Mouse (Mus musculus) lung, postnatal 0 days (tissue): ENCODE data around the gene Nudt16l1. TPM values are rescaled to one million over a fixed set of nuclear protein-coding genes. Genes with fewer than 3 reads are reported as not detected.

ENCODE experiments used
- ATAC-seq: fragments of 200-750 bp; cut with Nextera tagmentation; 2 replicates; pipeline ENCODE4 v1.8.0; 2017; ENCODE audit warnings: moderate library complexity
- DNase-seq: peaks from one replicate; pipeline ENCODE4 v3.0.0-alpha.2; 2016; ENCODE audit warnings: low spot score
- H3K27ac ChIP-seq: fragments of 300-500 bp; sonication (generic); 2 replicates; pipeline ENCODE4 v1.5.1; 2014; ENCODE audit warnings: antibody characterized with exemption, mild to moderate bottlenecking, low read length, mixed read lengths
- H3K27me3 ChIP-seq: fragments of 300-500 bp; sonication (generic); replicated peaks from 2 replicates; pipeline ENCODE4 v1.6.1; 2014; ENCODE audit warnings: low read length, mixed read lengths; ENCODE audit not compliant: insufficient read depth
- H3K36me3 ChIP-seq: fragments of 300-500 bp; sonication (generic); 2 replicates; pipeline ENCODE4 v1.6.1; 2014; ENCODE audit warnings: low read length, mixed read lengths; ENCODE audit not compliant: insufficient read depth
- H3K4me1 ChIP-seq: fragments of 300-500 bp; sonication (generic); 2 replicates; pipeline ENCODE4 v1.6.1; 2014; ENCODE audit warnings: antibody characterized with exemption, low read depth, low read length, mixed read lengths; ENCODE audit not compliant: insufficient read depth
- H3K4me2 ChIP-seq: fragments of 300-500 bp; sonication (generic); replicated peaks from 2 replicates; pipeline ENCODE4 v1.6.1; 2014; ENCODE audit warnings: low read depth, mild to moderate bottlenecking, low read length, moderate library complexity, mixed read lengths
- H3K4me3 ChIP-seq: fragments of 300-500 bp; sonication (generic); 2 replicates; pipeline ENCODE4 v1.5.1; 2014; ENCODE audit warnings: low read depth, low read length
- H3K9ac ChIP-seq: fragments of 300-500 bp; sonication (generic); replicated peaks from 2 replicates; pipeline ENCODE4 v1.6.1; 2014; ENCODE audit warnings: low read depth, mild to moderate bottlenecking
- H3K9me3 ChIP-seq: fragments of 300-500 bp; sonication (generic); 2 replicates; pipeline ENCODE4 v1.6.1; 2016; ENCODE audit warnings: low read length, mixed read lengths
- CTCF ChIP-seq: IDR thresholded peaks from 2 replicates; pipeline ENCODE4 v1.5.1; 2016; ENCODE audit warnings: antibody characterized with exemption, mild to moderate bottlenecking
- EP300 ChIP-seq: IDR thresholded peaks from 2 replicates; pipeline ENCODE4 v1.6.1; 2016; ENCODE audit warnings: antibody characterized with exemption, mild to moderate bottlenecking, control low read depth
- WGBS: fragments of 180-500 bp; shearing (Covaris S2); extraction: QIAGEN DNeasy Blood & Tissue Kit; methylation state at CpG from one replicate; pipeline ENCODE4 v1.1.7; 2014; 5-methylcytosine and 5-hydroxymethylcytosine counted together
- polyA plus RNA-seq: library from polyadenylated mRNA; unstranded; fragments of >200 nt; fragmentation: Nextera tagmentation; extraction: Ambion mirVana; gene quantifications from 2 replicates; pipeline ENCODE4 v1.2.1, GENCODE M21; 2015

Gene Nudt16l1
- polyA plus RNA-seq, 1 experiment from 2014 or later = 92.0 TPM

DNA sequence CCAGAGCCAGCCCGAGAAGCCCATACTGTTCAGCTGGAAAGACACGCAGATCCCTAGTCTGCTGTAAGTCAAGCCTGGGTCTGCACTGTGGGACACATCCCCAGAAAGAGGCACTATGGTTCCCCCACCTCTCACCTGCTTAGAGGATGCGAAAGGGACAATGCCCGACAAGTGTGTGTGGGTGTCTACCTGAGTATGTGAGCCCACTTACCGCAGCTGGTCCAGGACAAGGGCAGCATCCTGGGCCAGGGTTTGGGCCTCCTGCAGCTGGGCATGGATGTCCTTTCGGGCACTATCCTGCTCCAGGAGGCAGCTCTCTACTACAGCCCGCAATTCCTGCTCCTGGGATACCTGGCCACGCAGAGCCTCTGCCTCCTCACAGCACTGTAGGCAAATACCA is 4.3 kb downstream of the Nudt16l1 start:
- no peaks in the 10 kb centered on the region for H3K9me3 ChIP-seq
- no peak for ATAC-seq
- no peak overlapping the region for H3K4me2 ChIP-seq
- TF ChIP-seq EP300 = no peak
- TF ChIP-seq CTCF = no peak
- H3K4me1 ChIP-seq = peaks cover 4% of the 10 kb centered on the region; the same call in 1 of the 2 replicates
- no peaks in the 10 kb centered on the region for H3K27me3 ChIP-seq
- DNase-seq = no peak
- no peak overlapping the region for H3K9ac ChIP-seq
- H3K36me3 ChIP-seq = peaks cover 19% of the 10 kb centered on the region
- no peak overlapping the region for H3K27ac ChIP-seq
- WGBS = 92% methylated on average over 8 of the region's 8 CpGs
- H3K4me3 ChIP-seq = no peak overlapping the region

- Histone ChIP-seq H3K27me3 (no peaks in the 10 kb centered on the region), H3K4me3 (no peak overlapping the region), H3K4me2 (no peak overlapping the region), H3K4me1 (peaks cover 4% of the 10 kb centered on the region; the same call in 1 of the 2 replicates), H3K27ac (no peak overlapping the region), H3K36me3 (peaks cover 19% of the 10 kb centered on the region), H3K9ac (no peak overlapping the region), H3K9me3 (no peaks in the 10 kb centered on the region)
- DNase-seq (no peak), ATAC-seq (no peak)
- WGBS = 99% methylated on average over 3 of the region's 3 CpGs
- TF ChIP-seq CTCF = no peak
- TF ChIP-seq EP300 = no peak
These were observed 4.9 kb downstream of the Nudt16l1 start for GRCm38 (mm10) chr16:4943431-4943830.

GRCm38 (mm10) chr16:4945415-4945814 is 6.9 kb downstream of the Nudt16l1 start:
- H3K27me3 ChIP-seq = no peaks in the 10 kb centered on the region
- no peaks in the 10 kb centered on the region for H3K4me1 ChIP-seq
- 75% methylated on average over 4 of the region's 4 CpGs for WGBS
- no peak overlapping the region for H3K9ac ChIP-seq
- H3K36me3 ChIP-seq = peaks cover 27% of the 10 kb centered on the region
- ATAC-seq (no peak), DNase-seq (no peak)
- no peak overlapping the region for H3K4me2 ChIP-seq
- no peaks in the 10 kb centered on the region for H3K9me3 ChIP-seq
- H3K4me3 ChIP-seq = no peak overlapping the region
- TF ChIP-seq CTCF (no peak), EP300 (no peak)
- no peak overlapping the region for H3K27ac ChIP-seq

- no peaks in the 10 kb centered on the region for H3K9me3 ChIP-seq
- H3K36me3 ChIP-seq = peaks cover 29% of the 10 kb centered on the region
- H3K4me3 ChIP-seq = no peak overlapping the region
- WGBS = 90% methylated on average over 3 of the region's 3 CpGs
- H3K27ac ChIP-seq = no peak overlapping the region
- DNase-seq (no peak), ATAC-seq (no peak)
- no peak overlapping the region for H3K9ac ChIP-seq
- H3K27me3 ChIP-seq = no peaks in the 10 kb centered on the region
- TF ChIP-seq CTCF (no peak), EP300 (no peak)
- no peak overlapping the region for H3K4me2 ChIP-seq
- no peaks in the 10 kb centered on the region for H3K4me1 ChIP-seq
These were observed 7.6 kb downstream of the Nudt16l1 start for GRCm38 (mm10) chr16:4946155-4946554.

DNA sequence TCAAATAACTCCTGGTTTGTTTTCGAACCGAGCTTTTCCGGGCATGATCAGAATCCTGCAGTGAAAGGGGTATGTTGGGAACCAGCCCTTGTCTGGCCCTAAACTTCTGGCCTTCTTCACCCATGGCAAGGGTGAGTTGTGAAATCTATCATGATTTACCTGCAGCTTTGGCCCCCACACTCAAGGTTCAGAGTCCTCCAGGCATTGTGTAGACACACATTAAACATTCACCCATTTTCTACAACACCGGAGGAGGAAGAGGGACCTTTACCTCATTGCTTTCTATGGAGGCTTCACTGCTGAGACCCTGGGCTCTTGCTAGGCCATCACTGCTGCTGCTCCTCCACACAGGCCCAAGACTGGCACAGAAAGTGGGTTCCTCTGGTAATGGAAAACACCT is 8.8 kb downstream of the Nudt16l1 start:
- Histone ChIP-seq H3K27ac (no peak overlapping the region), H3K4me2 (no peak overlapping the region), H3K27me3 (no peaks in the 10 kb centered on the region), H3K36me3 (peaks cover 29% of the 10 kb centered on the region), H3K9me3 (no peaks in the 10 kb centered on the region), H3K4me3 (no peak overlapping the region), H3K9ac (no peak overlapping the region), H3K4me1 (no peaks in the 10 kb centered on the region)
- DNase-seq (no peak), ATAC-seq (no peak)
- 71% methylated on average over 4 of the region's 4 CpGs for WGBS
- TF ChIP-seq EP300 (no peak), CTCF (no peak)

GRCm38 (mm10) chr16:4956609-4957008 is 18.0 kb downstream of the Nudt16l1 start:
- H3K9me3 ChIP-seq = no peaks in the 10 kb centered on the region
- ATAC-seq (no peak), DNase-seq (no peak)
- TF ChIP-seq CTCF = no peak
- TF ChIP-seq EP300 = no peak
- WGBS = 93% methylated on average over 3 of the region's 3 CpGs
- no peaks in the 10 kb centered on the region for H3K4me1 ChIP-seq
- H3K36me3 ChIP-seq = 0 out of 2 replicates have a peak, but pooled peaks cover 20% of the 10 kb centered on the region
- H3K4me2 ChIP-seq = no peak overlapping the region
- no peak overlapping the region for H3K27ac ChIP-seq
- no peak overlapping the region for H3K4me3 ChIP-seq
- no peaks in the 10 kb centered on the region for H3K27me3 ChIP-seq
- H3K9ac ChIP-seq = no peak overlapping the region

DNA sequence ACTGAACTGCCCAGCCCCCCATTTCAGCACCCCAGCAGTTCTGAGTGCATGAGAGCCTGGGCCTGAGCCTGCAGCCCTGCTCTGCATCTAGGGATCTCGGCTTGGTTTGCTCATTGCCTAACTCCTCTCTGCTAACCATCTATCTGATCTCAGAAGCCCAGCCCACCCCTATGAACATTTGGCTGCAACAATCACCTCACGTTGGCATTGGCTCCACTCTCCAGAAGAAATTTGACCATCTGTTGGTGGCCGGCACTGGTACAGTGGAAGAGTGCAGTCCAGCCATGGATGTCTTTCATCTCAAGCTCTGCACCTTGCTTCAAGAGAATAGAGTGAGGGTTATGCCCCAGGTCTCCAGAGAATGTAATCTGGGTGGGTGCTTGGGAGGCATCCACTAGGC is 18.9 kb downstream of the Nudt16l1 start:
- H3K27ac ChIP-seq = no peak overlapping the region
- no peak overlapping the region for H3K4me3 ChIP-seq
- no peak overlapping the region for H3K4me2 ChIP-seq
- no peaks in the 10 kb centered on the region for H3K9me3 ChIP-seq
- DNase-seq = no peak
- no peak overlapping the region for H3K9ac ChIP-seq
- H3K36me3 ChIP-seq = 0 out of 2 replicates have a peak, but pooled peaks cover 20% of the 10 kb centered on the region
- no peak for TF ChIP-seq CTCF
- no peak for TF ChIP-seq EP300
- ATAC-seq = no peak
- WGBS = 90% methylated on average over 3 of the region's 3 CpGs
- H3K4me1 ChIP-seq = no peaks in the 10 kb centered on the region
- H3K27me3 ChIP-seq = no peaks in the 10 kb centered on the region
